Mouse (Mus musculus): ENCODE measurements at regions not wholly inside any gene's neighbourhood (a gene's known extent, or its start where the extent isn't known, plus 50 kb on each side); places are given as distances from the start of the nearest gene placed in this dataset.

DNA sequence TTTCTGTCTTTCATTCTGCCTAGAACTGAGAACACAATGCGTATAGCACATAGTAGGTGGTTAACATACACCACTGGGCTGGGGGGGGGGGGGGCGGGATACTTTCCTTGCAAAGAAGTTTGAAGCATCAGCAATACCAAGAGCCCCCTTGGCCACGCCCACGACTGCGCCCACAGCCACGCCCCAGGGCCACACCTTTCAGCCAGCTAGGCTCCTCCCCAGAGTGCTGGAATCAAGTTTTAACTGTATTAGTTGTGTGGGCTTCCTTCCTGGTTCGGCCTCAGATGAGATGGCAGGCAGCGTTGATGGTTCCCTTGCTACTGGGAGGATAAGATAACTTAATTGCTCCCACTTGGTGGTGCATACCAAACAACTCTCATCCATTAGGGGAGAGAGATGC, 278.1 kb upstream of the Kcnab2 start:
- H3K9me3 ChIP-seq (replicated peaks; ENCODE audit: low read length), result peaks cover 77% of the 10 kb centered on the region
- H3K9ac ChIP-seq (ENCODE audit: insufficient read depth, low read depth), result no peak overlapping the region
- dilution Hi-C loops (cut with MboI; ENCODE audit: extremely low pct_ligation_motif_present, extremely low pct_unique_long_range_greater_than_20kb, low sequenced_read_pairs), result no loop called here
- H3K79me2 ChIP-seq (replicated peaks; ENCODE audit: control insufficient read depth, extremely low read depth, insufficient read depth, poor library complexity, severe bottlenecking), result no peaks in the 10 kb centered on the region
- no peaks in the 10 kb centered on the region for H3K36me3 ChIP-seq (replicated peaks in 1 of 2; ENCODE audit: control insufficient read depth in 1 of 2, insufficient read depth in 1 of 2, low read length in 1 of 2)
- no peak overlapping the region for H3K4me2 ChIP-seq (ENCODE audit: insufficient read depth, low read depth, poor library complexity, severe bottlenecking)
- no peaks in the 10 kb centered on the region for H3K27me3 ChIP-seq (replicated peaks)
- H3K4me1 ChIP-seq (ENCODE audit: control insufficient read depth in 1 of 2, insufficient read depth in 2 of 2), result no peaks in the 10 kb centered on the region
- DNase-seq (ENCODE audit: extremely low read depth), result no peak
- no peak overlapping the region for H3K4me3 ChIP-seq (replicated peaks in 1 of 3; ENCODE audit: low read depth in 2 of 3, low read length in 2 of 3, poor library complexity in 1 of 3)
- no peak overlapping the region for H3K27ac ChIP-seq (ENCODE audit: insufficient read depth, low read depth)
- in situ Hi-C loops (cut with MboI; ENCODE audit: low pct_ligation_motif_present, low pct_unique_long_range_greater_than_20kb, low sequenced_read_pairs), result no loop called here
- TF ChIP-seq CHD2 (IDR thresholded peaks at IDR 0.05; ENCODE audit: low read length), result no peak
- no peak for TF ChIP-seq MAFK (IDR thresholded peaks at IDR 0.05; ENCODE audit: insufficient replicate concordance, low read length)
- TF ChIP-seq MAZ (IDR thresholded peaks at IDR 0.05; ENCODE audit: low read depth, low read length), result no peak
- no peak for TF ChIP-seq UBTF (IDR thresholded peaks at IDR 0.05; ENCODE audit: low read depth, low read length)
- TF ChIP-seq MAX (IDR thresholded peaks at IDR 0.05; ENCODE audit: low read length), result no peak
- no peak for TF ChIP-seq MYC (IDR thresholded peaks at IDR 0.05; ENCODE audit: low read depth, low read length)

DNA sequence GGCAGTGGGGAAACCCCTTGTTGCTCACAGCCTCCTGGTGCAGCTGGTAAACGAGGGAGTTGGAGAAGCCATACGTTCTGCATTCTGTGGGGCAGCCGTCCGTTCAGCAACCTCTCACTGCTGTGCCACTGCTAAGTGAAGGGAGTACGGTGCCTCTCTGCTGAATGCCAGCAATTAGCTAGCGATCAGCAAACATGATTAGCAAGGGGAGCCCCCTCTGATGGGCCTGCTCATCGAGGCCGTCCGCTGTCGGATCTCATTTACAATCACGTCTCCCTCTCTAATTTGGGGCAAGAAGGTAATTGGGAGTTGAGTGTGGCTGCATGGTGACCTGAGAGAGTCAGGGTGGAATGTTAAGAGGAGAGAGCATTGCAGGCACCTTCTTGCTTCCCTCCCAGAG, 266.7 kb upstream of the Kcnab2 start:
- no peak for DNase-seq (ENCODE audit: extremely low read depth)
- H3K9ac ChIP-seq (ENCODE audit: insufficient read depth, low read depth), result no peak overlapping the region
- H3K79me2 ChIP-seq (replicated peaks; ENCODE audit: control insufficient read depth, extremely low read depth, insufficient read depth, poor library complexity, severe bottlenecking), result no peaks in the 10 kb centered on the region
- H3K27me3 ChIP-seq (replicated peaks), result no peaks in the 10 kb centered on the region
- TF ChIP-seq UBTF (IDR thresholded peaks at IDR 0.05; ENCODE audit: low read depth, low read length), result no peak
- TF ChIP-seq JUN (IDR thresholded peaks at IDR 0.05; ENCODE audit: insufficient read depth, low read depth, low read length), result no peak
- no peak for TF ChIP-seq POLR2A (IDR thresholded peaks at IDR 0.05; ENCODE audit: low read depth, low read length)
- H3K4me2 ChIP-seq (ENCODE audit: insufficient read depth, low read depth, poor library complexity, severe bottlenecking), result no peak overlapping the region
- in situ Hi-C loops (cut with MboI; ENCODE audit: low pct_ligation_motif_present, low pct_unique_long_range_greater_than_20kb, low sequenced_read_pairs), result no loop called here
- H3K4me3 ChIP-seq (replicated peaks in 1 of 3; ENCODE audit: low read depth in 2 of 3, low read length in 2 of 3, poor library complexity in 1 of 3), result no peak overlapping the region
- no peaks in the 10 kb centered on the region for H3K36me3 ChIP-seq (replicated peaks in 1 of 2; ENCODE audit: control insufficient read depth in 1 of 2, insufficient read depth in 1 of 2, low read length in 1 of 2)
- no peaks in the 10 kb centered on the region for H3K4me1 ChIP-seq (ENCODE audit: control insufficient read depth in 1 of 2, insufficient read depth in 2 of 2)
- no peak overlapping the region for H3K27ac ChIP-seq (ENCODE audit: insufficient read depth, low read depth)
- dilution Hi-C loops (cut with MboI; ENCODE audit: extremely low pct_ligation_motif_present, extremely low pct_unique_long_range_greater_than_20kb, low sequenced_read_pairs), result no loop called here
- peaks cover 39% of the 10 kb centered on the region for H3K9me3 ChIP-seq (replicated peaks; ENCODE audit: low read length)

DNA sequence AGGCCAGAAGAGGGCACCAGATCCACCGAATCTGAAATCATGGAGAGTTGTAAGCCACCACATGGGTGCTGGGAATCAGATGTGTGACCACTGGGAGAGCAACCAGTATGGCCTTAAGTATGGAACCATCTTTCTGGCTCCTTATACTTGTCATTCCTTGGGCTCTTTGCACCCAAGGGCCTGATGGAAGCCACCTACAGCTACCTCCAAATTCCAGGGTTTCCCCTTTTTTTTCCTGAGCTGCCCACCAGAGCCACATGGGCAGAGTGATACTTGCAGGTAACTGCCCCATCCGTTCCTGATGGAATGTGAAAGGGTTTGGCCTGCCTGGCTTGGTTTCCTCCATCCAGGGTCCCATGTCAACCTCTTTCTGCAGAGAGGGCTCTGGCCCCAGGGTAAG, 255.3 kb upstream of the Kcnab2 start:
- Histone ChIP-seq H3K36me3 (replicated peaks in 1 of 2; ENCODE audit: control insufficient read depth in 1 of 2, insufficient read depth in 1 of 2, low read length in 1 of 2) (no peaks in the 10 kb centered on the region), H3K9me3 (replicated peaks; ENCODE audit: low read length) (peaks cover 91% of the 10 kb centered on the region), H3K4me1 (ENCODE audit: control insufficient read depth in 1 of 2, insufficient read depth in 2 of 2) (no peaks in the 10 kb centered on the region), H3K79me2 (replicated peaks; ENCODE audit: control insufficient read depth, extremely low read depth, insufficient read depth, poor library complexity, severe bottlenecking) (no peaks in the 10 kb centered on the region), H3K27me3 (replicated peaks) (no peaks in the 10 kb centered on the region), H3K27ac (ENCODE audit: insufficient read depth, low read depth) (no peak overlapping the region), H3K4me3 (replicated peaks in 1 of 3; ENCODE audit: low read depth in 2 of 3, low read length in 2 of 3, poor library complexity in 1 of 3) (no peak overlapping the region), H3K9ac (ENCODE audit: insufficient read depth, low read depth) (no peak overlapping the region), H3K4me2 (ENCODE audit: insufficient read depth, low read depth, poor library complexity, severe bottlenecking) (no peak overlapping the region)
- in situ Hi-C loops (cut with MboI; ENCODE audit: low pct_ligation_motif_present, low pct_unique_long_range_greater_than_20kb, low sequenced_read_pairs), result no loop called here
- dilution Hi-C loops (cut with MboI; ENCODE audit: extremely low pct_ligation_motif_present, extremely low pct_unique_long_range_greater_than_20kb, low sequenced_read_pairs), result no loop called here
- DNase-seq (ENCODE audit: extremely low read depth), result no peak
- TF ChIP-seq EP300 (IDR thresholded peaks at IDR 0.05; ENCODE audit: low read length), result no peak
- no peak for TF ChIP-seq E2F4 (IDR thresholded peaks at IDR 0.05; ENCODE audit: insufficient replicate concordance, low read depth, low read length)
- TF ChIP-seq IRF4 (IDR thresholded peaks at IDR 0.05; ENCODE audit: low read depth, low read length), result no peak
- no peak for TF ChIP-seq MYC (IDR thresholded peaks at IDR 0.05; ENCODE audit: low read depth, low read length)
- TF ChIP-seq MEF2A (IDR thresholded peaks at IDR 0.05; ENCODE audit: borderline replicate concordance, low read depth, low read length), result no peak
- TF ChIP-seq BHLHE40 (IDR thresholded peaks at IDR 0.05; ENCODE audit: low read depth, low read length), result no peak
- TF ChIP-seq ELF1 (IDR thresholded peaks at IDR 0.05; ENCODE audit: low read depth, low read length), result no peak
- TF ChIP-seq GABPA (IDR thresholded peaks at IDR 0.05; ENCODE audit: insufficient replicate concordance, low read depth, low read length), result no peak
- no peak for TF ChIP-seq ZNF384 (IDR thresholded peaks at IDR 0.05; ENCODE audit: low read depth, low read length)
- TF ChIP-seq ZC3H11A (IDR thresholded peaks at IDR 0.05; ENCODE audit: low read depth, low read length), result no peak
- TF ChIP-seq MXI1 (IDR thresholded peaks at IDR 0.05; ENCODE audit: low read depth, low read length), result no peak
- TF ChIP-seq POLR2AphosphoS2 (IDR thresholded peaks at IDR 0.05; ENCODE audit: low read depth, low read length), result no peak
- no peak for TF ChIP-seq CHD2 (IDR thresholded peaks at IDR 0.05; ENCODE audit: low read length)
- no peak for TF ChIP-seq TCF12 (IDR thresholded peaks at IDR 0.05; ENCODE audit: low read depth, low read length)
- TF ChIP-seq ETS1 (conservative IDR thresholded peaks at IDR 0.05; ENCODE audit: low read depth, low read length), result no peak
